Mouse (Mus musculus): Measurements from ENCODE around the gene 1700067K01Rik.

Gene 1700067K01Rik

DNA sequence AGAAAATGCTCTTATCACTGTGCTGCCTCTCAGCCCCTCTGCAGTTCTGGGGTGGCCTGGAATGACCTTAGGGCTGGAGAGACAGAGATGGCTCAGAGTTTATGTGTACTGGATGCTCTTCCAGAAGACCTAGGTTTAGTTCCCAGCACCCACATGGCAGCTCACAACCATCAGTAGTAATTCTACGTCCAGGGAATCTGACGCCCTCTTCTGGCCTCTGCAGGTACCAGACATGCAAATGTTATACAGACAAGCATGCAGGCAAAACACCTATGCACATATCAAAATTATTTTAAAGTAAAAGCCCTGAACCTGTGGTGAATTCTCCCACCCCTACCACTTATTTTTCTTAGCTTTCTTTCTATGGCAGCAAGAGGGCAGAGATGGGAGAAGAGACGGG, 45.2 kb downstream of the 1700067K01Rik start:
- DNase-seq (ENCODE audit: low read depth, low spot score), result peak; percentile 43

DNA sequence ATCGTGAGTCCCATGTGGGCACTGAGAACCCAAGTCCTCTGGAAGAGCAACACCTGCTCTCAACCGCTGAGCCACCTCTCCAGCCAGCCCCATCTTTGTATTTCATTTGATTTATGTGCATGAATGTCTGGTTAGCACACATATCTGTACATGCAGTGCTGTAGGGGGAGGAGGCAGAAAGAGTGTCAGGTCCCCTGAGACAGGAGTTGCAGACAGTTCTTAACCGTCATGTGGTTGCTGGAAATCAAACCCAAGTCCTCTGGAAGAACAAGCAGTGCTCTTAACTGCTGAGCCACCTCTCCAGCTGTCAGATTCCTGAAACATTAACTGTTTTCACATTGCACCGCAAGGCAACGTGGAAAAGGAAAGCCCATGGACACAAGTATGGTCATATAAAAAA, 46.9 kb downstream of the 1700067K01Rik start:
- DNase-seq (ENCODE audit: low read depth, low spot score), result no peak

DNA sequence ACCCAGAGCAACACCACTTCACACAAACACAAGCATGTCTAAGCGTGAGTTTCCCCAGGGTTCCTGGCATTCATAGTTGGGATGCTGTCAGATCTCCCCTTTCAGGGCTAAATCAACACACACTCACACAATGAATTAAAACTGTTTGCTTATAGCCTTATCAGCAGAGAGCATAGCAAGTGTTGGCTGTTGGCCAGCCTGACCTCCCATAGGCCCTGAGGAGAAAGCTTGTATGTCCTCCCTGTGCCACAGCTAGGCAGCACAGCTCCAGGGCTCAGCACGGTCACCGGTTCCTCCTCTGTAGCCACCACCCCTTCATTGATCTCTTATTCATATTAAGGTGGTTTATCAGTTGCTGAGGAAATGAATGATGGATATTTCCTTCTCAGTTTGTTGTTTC, 51.4 kb downstream of the 1700067K01Rik start:
- no peak for DNase-seq (ENCODE audit: low read depth, low spot score)

DNA sequence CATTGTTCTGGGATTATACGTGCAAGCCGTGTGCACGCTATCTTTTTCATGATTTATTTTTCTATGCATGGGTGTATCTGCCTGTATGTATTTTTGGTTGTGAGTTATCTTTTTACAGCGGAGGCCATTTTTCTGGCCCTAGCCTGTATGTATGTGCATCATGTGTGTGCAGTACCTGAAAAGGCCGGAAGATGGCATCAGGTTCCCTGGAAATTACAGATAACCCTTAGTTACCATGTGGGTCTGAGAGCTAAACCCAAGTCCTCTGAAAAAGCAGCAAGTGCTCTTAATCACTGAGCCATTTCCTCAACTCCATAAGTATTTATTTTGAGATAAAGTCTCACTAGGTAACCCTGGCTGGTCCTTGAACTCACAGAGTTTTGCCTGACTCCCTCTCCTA, 51.9 kb downstream of the 1700067K01Rik start:
- peak; percentile 81 for DNase-seq (ENCODE audit: low read depth, low spot score)

Measured in ZHBTc4 (cell line).